Mouse (Mus musculus) liver, adult 2 months (tissue): ENCODE results near the gene Serpina1a. TPM values are rescaled to one million over a fixed set of nuclear protein-coding genes. Genes with fewer than 3 reads are reported as not detected.
"Not testable (repeated sequence)": the region's sequence is repeated elsewhere in the genome, so short reads cannot be mapped to it uniquely, and the experiment has no call there.

ENCODE experiments used
- DNase-seq: peaks from one replicate; pipeline ENCODE4 v3.0.0-alpha.2; 2011; ENCODE audit warnings: low read depth, low spot score; ENCODE audit errors: extremely low read depth
- H3K27ac ChIP-seq: fragments of 200-500 bp; replicated peaks from 2 replicates; pipeline ENCODE4 v1.5.1; 2012; ENCODE audit warnings: low read depth, mild to moderate bottlenecking, control low read depth, inconsistent platforms, low read length; ENCODE audit not compliant: insufficient read depth
- H3K27me3 ChIP-seq: fragments of 200-500 bp; 2 replicates; pipeline ENCODE4 v1.6.1; 2012; ENCODE audit warnings: mild to moderate bottlenecking, moderate library complexity, low read length, inconsistent platforms; ENCODE audit not compliant: control insufficient read depth, insufficient read depth
- H3K36me3 ChIP-seq: fragments of 200-500 bp; 2 replicates; pipeline ENCODE4 v1.6.1; 2012; ENCODE audit warnings: low read length, inconsistent platforms; ENCODE audit not compliant: control insufficient read depth, insufficient read depth
- H3K4me1 ChIP-seq: fragments of 200-500 bp; 2 replicates; pipeline ENCODE4 v1.6.1; 2011; ENCODE audit warnings: low read length; ENCODE audit not compliant: control insufficient read depth, insufficient read depth
- H3K4me3 ChIP-seq: fragments of 200-500 bp; 2 replicates; pipeline ENCODE4 v1.5.1; 2011; ENCODE audit warnings: low read depth, mild to moderate bottlenecking, control low read depth, low read length, moderate library complexity; ENCODE audit not compliant: insufficient read depth
- H3K79me2 ChIP-seq: fragments of 200-500 bp; 2 replicates; pipeline ENCODE4 v1.6.1; 2012; ENCODE audit warnings: inconsistent platforms, mild to moderate bottlenecking, low read length, moderate library complexity; ENCODE audit not compliant: control insufficient read depth, insufficient read depth
- H3K9ac ChIP-seq: fragments of 200-500 bp; 2 replicates; pipeline ENCODE4 v1.6.1; 2012; ENCODE audit warnings: low read depth, mild to moderate bottlenecking, control low read depth, inconsistent platforms, low read length
- POLR2A ChIP-seq: fragments of 200-500 bp; IDR thresholded peaks from 2 replicates; pipeline ENCODE4 v1.6.1; 2011; ENCODE audit warnings: low read length, control low read depth; ENCODE audit not compliant: insufficient read depth; ENCODE audit errors: extremely low read depth
- WGBS: fragments of 180-500 bp; shearing (Covaris S2); methylation state at CpG from one replicate; pipeline ENCODE4 v1.1.7; 2018; 5-methylcytosine and 5-hydroxymethylcytosine counted together
- polyA plus RNA-seq: library from polyadenylated mRNA; depleted of rRNA; stranded (reverse); fragments of >200 nt; gene quantifications from 2 replicates; pipeline ENCODE4 v1.2.3, GENCODE M21; 2012; rRNA removed
- total RNA-seq: library from RNA; depleted of rRNA; stranded (reverse); fragments of >200 nt; gene quantifications from 2 replicates; pipeline ENCODE4 v1.2.3, GENCODE M21; 2014; rRNA removed

Gene Serpina1a
- 6,488 and 8,697 TPM in 2 replicates for total RNA-seq
- 6,371 and 7,029 TPM in 2 replicates for polyA plus RNA-seq

- WGBS, result 21% methylated on average over 9 of the region's 9 CpGs
- not testable (repeated sequence) for H3K79me2 ChIP-seq, H3K36me3 ChIP-seq, H3K27me3 ChIP-seq
- peak within 1 kb of the TSS; percentile 59 for H3K4me3 ChIP-seq
- H3K9ac ChIP-seq, result peak within 1 kb of the TSS; percentile 86
- peak; percentile 91 for DNase-seq
- peak within 1 kb of the TSS; percentile 83 for H3K27ac ChIP-seq
- peak; percentile 63; the same call in 1 of the 2 replicates for TF ChIP-seq POLR2A
- H3K4me1 ChIP-seq, result peaks cover 21% of the 10 kb centered on the region
Observed at GRCm38 (mm10) chr12:103863101-103863974, at the start of gene Serpina1a. Gene Serpina1a, minus strand, starts transcription at chr12:103863562.

DNA sequence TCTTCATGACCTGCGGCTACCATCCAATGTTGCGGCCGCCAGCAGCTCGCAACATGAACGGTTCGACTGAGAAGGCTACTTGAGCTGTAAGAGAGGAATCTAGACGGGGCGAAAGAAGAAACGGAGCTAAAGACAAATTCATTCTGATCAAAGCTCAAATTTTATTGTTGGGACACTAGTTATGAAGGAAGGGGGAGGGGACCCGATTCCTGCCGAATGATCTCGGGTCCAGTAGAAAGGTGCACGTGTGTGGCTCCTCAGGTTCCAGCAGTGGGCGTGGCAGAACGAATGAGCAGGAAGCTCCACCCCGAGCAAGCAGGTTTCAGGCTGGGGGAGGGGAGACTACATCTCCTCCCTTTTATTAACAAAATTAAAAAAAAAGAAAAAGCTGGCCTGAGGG is 45.8 kb upstream of the Serpina1a start:
- 96% methylated on average over 12 of the region's 16 CpGs for WGBS
- H3K4me1 ChIP-seq, DNase-seq, H3K36me3 ChIP-seq, H3K27ac ChIP-seq, H3K27me3 ChIP-seq, H3K4me3 ChIP-seq, H3K79me2 ChIP-seq, H3K9ac ChIP-seq: not testable (repeated sequence)

DNA sequence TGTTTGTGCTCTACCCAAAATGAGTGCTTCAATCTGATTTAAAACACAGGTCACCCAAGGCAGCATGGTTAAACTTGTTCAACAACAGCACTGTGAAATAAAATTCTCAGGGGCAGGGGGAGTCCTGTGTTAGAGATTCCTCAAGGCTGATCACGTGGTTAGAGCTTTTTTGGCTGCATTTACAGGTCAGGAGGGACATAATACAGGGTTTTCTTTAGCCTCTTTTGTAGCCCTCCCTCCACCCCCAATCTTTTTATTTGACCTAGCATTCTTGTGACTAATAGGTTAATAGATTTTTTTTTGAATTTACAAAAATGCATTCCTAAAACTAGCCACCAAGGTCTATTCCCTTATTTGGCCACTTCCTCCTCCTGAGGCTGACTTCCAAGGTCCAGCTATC is 44.4 kb upstream of the Serpina1a start:
- not testable (repeated sequence) for H3K4me3 ChIP-seq, H3K4me1 ChIP-seq, H3K27ac ChIP-seq, H3K27me3 ChIP-seq, H3K9ac ChIP-seq, H3K79me2 ChIP-seq, H3K36me3 ChIP-seq
- DNase-seq, result peak; percentile 48
- WGBS, result 18% methylated on average over 1 of the region's 1 CpGs

DNA sequence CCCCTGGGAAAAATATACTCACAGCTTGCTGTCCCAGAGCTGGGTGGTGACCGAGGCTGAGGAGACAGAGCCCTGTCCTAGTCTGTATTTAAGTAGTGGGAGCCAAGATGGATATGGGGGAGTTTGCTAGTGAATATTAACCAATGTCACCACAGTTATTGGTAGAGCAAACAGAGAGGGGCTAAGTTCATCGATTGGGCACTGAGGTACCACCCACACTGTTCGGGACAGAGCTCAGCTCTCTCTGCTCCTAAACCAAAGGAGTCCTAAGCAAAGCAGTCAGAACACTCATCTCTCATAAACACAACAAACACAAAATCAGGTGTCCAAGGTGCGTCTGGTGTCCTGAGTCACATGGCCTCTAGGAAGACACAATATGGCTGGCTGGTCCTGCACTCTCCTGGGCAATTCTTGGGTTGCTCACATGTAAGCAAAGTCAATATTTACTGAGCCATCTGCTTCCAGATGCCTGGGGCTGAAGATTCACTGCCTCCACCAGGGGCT is 41.5 kb upstream of the Serpina1a start, which contains the start of gene Serpina1c:
Serpina1c (minus strand) TSS at position 51 of the 504 bp plus-strand sequence.
- Histone ChIP-seq H3K4me3 (peak within 1 kb of the TSS; percentile 89), H3K27ac (peak within 1 kb of the TSS; percentile 98), H3K9ac (peak within 1 kb of the TSS; percentile 98)
- DNase-seq, result peak; percentile 97
- H3K79me2 ChIP-seq, H3K4me1 ChIP-seq, H3K36me3 ChIP-seq, H3K27me3 ChIP-seq: not testable (repeated sequence)
- WGBS, result 22% methylated on average over 4 of the region's 4 CpGs

DNA sequence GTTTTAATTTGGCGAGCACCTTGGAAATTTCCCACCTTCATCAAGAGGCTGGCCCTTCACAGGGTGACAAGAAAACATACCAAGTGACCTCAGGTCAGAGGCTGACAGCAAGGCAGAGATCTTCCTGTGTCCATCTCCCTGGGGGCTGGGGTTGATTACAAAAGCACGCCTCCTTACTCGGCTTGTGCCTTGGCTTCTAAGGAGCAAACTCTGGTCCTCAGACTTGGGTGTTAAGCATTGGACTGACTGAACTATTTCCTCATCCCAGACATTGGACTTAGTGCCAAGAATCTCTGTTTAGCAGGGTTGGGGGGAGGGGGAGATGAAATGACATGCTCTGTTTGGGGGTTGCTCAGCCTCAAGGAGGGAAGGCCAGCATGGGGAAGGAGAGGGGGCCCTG is 38.6 kb upstream of the Serpina1a start:
- WGBS, result 17% methylated on average over 3 of the region's 3 CpGs
- H3K4me1 ChIP-seq, H3K27me3 ChIP-seq, H3K79me2 ChIP-seq: not testable (repeated sequence)
- Histone ChIP-seq H3K36me3 (peaks cover 13% of the 10 kb centered on the region), H3K9ac (peak overlapping the region; percentile 83), H3K4me3 (peak overlapping the region; percentile 39), H3K27ac (peak overlapping the region; percentile 92)
- peak; percentile 78 for DNase-seq

- DNase-seq, result peak; percentile 86
- peaks cover 17% of the 10 kb centered on the region for H3K4me1 ChIP-seq
- not testable (repeated sequence) for H3K9ac ChIP-seq, H3K36me3 ChIP-seq, H3K27ac ChIP-seq, H3K27me3 ChIP-seq, H3K4me3 ChIP-seq, H3K79me2 ChIP-seq
- 23% methylated on average over 1 of the region's 1 CpGs for WGBS
Observed at GRCm38 (mm10) chr12:103866873-103867272, 3.5 kb upstream of the Serpina1a start.
